Mouse (Mus musculus) forebrain, embryonic 12.5 days (tissue): Measurements from ENCODE around the gene Mast4. TPM values are rescaled to one million over a fixed set of nuclear protein-coding genes. Genes with fewer than 3 reads are reported as not detected.

Experiments used
- ATAC-seq: fragments of 200-750 bp; cut with Nextera tagmentation; 2 replicates; pipeline ENCODE4 v1.8.0; 2017; ENCODE audit warnings: moderate TSS enrichment; ENCODE audit not compliant: low FRiP score
- H3K27ac ChIP-seq: fragments of 300-500 bp; sonication (generic); 2 replicates; pipeline ENCODE4 v1.5.1; 2016; ENCODE audit warnings: mild to moderate bottlenecking
- H3K27me3 ChIP-seq: fragments of 300-500 bp; sonication (generic); 2 replicates; pipeline ENCODE4 v1.6.1; 2016; ENCODE audit warnings: mild to moderate bottlenecking
- H3K36me3 ChIP-seq: fragments of 300-500 bp; sonication (generic); replicated peaks from 2 replicates; pipeline ENCODE4 v1.6.1; 2016; ENCODE audit warnings: mild to moderate bottlenecking
- H3K4me1 ChIP-seq: fragments of 300-500 bp; sonication (generic); 2 replicates; pipeline ENCODE4 v1.6.1; 2016
- H3K4me2 ChIP-seq: fragments of 300-500 bp; sonication (generic); 2 replicates; pipeline ENCODE4 v1.6.1; 2016; ENCODE audit warnings: mild to moderate bottlenecking, moderate library complexity
- H3K4me3 ChIP-seq: fragments of 300-500 bp; sonication (generic); replicated peaks from 2 replicates; pipeline ENCODE4 v1.5.1; 2016; ENCODE audit warnings: mild to moderate bottlenecking
- H3K9ac ChIP-seq: fragments of 300-500 bp; sonication (generic); 2 replicates; pipeline ENCODE4 v1.6.1; 2016; ENCODE audit warnings: mild to moderate bottlenecking
- H3K9me3 ChIP-seq: fragments of 300-500 bp; sonication (generic); 2 replicates; pipeline ENCODE4 v1.6.1; 2016
- WGBS: fragments of 180-500 bp; shearing (Covaris S2); methylation state at CpG from one replicate; pipeline ENCODE4 v1.1.7; 2016; 5-methylcytosine and 5-hydroxymethylcytosine counted together
- polyA plus RNA-seq: library from polyadenylated mRNA; unstranded; fragments of >200 nt; fragmentation: Nextera tagmentation; extraction: Ambion mirVana; gene quantifications from 2 replicates; pipeline ENCODE4 v1.2.1, GENCODE M21; 2016

The Mast4 gene
- polyA plus RNA-seq, 1 experiment from 2014 or later = 21.5 TPM

DNA sequence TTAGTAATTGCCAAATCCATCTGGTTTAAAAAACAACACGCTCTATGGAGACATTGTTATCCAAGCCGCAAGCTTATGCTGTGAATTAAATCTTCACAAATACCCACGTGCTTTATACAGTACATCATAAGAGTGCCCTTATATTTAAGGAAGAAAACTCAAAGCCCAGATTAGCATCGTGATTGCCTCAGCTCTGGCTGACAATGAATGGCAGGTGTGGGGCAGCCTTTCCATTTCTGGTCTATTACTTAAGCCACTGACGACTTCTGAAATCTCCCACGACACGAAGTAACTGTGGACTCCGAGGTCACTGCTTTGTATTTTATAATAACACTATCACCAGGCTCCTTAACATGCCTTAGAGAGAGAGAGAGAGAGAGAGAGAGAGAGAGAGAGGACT is 182.4 kb downstream of the Mast4 start:
- 84% methylated on average over 8 of the region's 8 CpGs for WGBS
- H3K4me3 ChIP-seq = no peak overlapping the region
- H3K9ac ChIP-seq = no peak overlapping the region

DNA sequence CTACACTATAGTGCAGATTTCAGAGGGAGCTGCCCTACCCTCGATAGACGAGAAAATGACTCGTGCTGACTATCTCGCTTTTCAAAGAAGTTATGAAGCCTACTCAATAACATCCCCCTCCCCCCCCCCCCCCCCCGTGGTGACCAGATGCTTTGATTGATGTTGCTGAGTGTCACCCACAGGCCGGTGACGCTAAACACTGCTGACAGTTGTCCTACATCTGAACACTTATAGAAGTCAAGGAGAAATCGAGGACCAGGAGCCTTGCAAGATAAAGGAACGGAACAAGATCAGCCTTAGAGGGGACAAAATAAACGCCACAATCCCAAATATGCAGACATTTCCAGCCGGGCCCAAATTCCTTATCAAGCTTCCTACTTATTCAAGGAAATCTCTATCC is 183.1 kb downstream of the Mast4 start:
- no peak overlapping the region for H3K4me2 ChIP-seq
- 52% methylated on average over 11 of the region's 11 CpGs for WGBS
- H3K9me3 ChIP-seq = no peaks in the 10 kb centered on the region
- H3K27ac ChIP-seq = no peak overlapping the region
- no peaks in the 10 kb centered on the region for H3K27me3 ChIP-seq
- H3K4me1 ChIP-seq = peaks cover 13% of the 10 kb centered on the region
- no peak overlapping the region for H3K9ac ChIP-seq
- no peaks in the 10 kb centered on the region for H3K36me3 ChIP-seq
- H3K4me3 ChIP-seq = no peak overlapping the region
- ATAC-seq = no peak

More for the DNA sequence above, 182.4 kb downstream of the Mast4 start:
- Histone ChIP-seq H3K36me3 (no peaks in the 10 kb centered on the region), H3K9me3 (no peaks in the 10 kb centered on the region), H3K27me3 (no peaks in the 10 kb centered on the region), H3K4me1 (peaks cover 13% of the 10 kb centered on the region), H3K27ac (no peak overlapping the region), H3K4me2 (no peak overlapping the region)
- no peak for ATAC-seq

DNA sequence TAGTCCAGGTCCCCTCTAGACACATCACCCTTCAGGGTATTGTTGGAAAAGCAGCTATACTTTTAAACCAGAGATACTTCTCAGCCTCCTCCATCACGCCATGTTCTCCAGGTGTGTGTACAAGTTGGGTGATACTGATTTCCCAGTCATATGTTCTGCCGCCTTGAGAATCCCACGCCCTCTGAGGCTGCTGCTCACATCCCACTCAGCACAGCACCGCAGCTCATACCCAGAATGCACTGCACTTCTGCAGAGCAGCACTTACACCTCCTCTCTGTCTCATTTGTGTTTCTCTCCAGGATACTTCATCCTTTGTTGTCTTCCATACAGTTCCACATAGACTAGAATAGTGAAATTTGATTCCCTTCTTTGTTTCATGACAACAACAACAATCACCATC is 183.6 kb downstream of the Mast4 start:
- Histone ChIP-seq H3K27ac (no peak overlapping the region), H3K4me2 (no peak overlapping the region), H3K36me3 (no peaks in the 10 kb centered on the region), H3K4me1 (peaks cover 13% of the 10 kb centered on the region), H3K9me3 (no peaks in the 10 kb centered on the region), H3K27me3 (no peaks in the 10 kb centered on the region), H3K4me3 (no peak overlapping the region), H3K9ac (no peak overlapping the region)
- WGBS = 82% methylated on average over 4 of the region's 4 CpGs
- ATAC-seq = no peak

DNA sequence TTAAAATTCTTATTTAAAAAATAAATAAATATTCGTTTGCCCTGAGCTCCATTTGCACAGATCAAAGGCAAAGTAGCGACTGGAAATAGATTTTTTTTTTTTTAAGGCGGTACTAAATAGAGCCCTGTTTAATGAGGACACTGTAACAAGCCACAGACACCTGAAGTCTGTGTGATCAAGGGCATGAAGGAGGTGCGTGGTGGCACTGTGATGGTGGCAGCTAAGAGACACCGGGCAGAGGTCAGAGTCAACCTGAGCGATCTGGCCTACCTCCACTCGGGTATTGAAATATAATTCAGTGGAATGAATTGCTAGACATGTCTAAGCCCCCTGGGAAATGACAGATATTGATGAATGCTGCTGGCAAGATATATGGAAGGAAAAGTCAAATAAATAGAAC is 184.9 kb downstream of the Mast4 start:
- Histone ChIP-seq H3K4me2 (no peak overlapping the region), H3K4me3 (no peak overlapping the region), H3K9me3 (no peaks in the 10 kb centered on the region), H3K36me3 (no peaks in the 10 kb centered on the region), H3K4me1 (peaks cover 13% of the 10 kb centered on the region), H3K27me3 (no peaks in the 10 kb centered on the region), H3K27ac (no peak overlapping the region), H3K9ac (no peak overlapping the region)
- 89% methylated on average over 7 of the region's 7 CpGs for WGBS
- ATAC-seq = no peak

DNA sequence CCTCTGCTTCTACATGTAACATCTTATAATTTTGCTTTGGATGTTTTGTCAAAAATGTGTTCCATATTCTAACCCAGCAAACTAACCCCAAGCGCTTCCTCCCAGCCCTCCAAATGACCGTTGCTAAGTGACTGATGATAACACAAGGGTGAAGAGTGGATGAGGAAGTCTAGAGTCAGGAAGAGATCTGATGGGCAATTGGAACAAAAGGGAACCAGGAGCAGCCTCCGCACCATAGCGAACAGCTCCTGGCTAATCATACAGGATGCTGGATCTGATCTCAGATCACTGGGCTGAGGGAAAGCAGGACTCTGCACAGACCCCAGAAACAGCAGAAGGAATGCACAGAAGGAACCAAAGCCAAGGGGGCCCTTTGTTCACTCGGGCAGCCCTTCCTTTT is 190.0 kb downstream of the Mast4 start:
- Histone ChIP-seq H3K4me3 (no peak overlapping the region), H3K27ac (no peak overlapping the region), H3K9ac (no peak overlapping the region), H3K36me3 (no peaks in the 10 kb centered on the region), H3K27me3 (no peaks in the 10 kb centered on the region), H3K9me3 (no peaks in the 10 kb centered on the region), H3K4me2 (no peak overlapping the region), H3K4me1 (no peaks in the 10 kb centered on the region)
- ATAC-seq = no peak
- WGBS = 73% methylated on average over 5 of the region's 5 CpGs

DNA sequence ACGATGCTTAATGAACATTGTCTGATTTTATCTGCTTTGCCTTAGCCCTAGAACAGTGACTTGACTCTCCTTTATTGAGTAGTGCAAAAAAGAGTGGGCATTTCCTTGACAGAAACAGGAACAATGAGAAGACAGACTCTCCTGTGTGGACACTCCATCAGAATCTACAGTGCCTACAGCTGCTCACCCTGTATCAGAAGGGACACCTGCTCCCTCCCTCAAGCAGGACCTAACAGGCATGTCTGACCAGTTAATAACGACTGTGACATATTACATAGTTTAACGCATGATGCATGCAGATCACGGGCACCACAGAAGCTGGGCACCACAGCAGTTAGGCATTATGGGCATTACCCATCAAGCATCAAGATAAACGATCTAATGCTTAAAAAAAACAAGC is 193.0 kb downstream of the Mast4 start:
- H3K27ac ChIP-seq = no peak overlapping the region
- no peaks in the 10 kb centered on the region for H3K36me3 ChIP-seq
- H3K4me3 ChIP-seq = no peak overlapping the region
- no peaks in the 10 kb centered on the region for H3K4me1 ChIP-seq
- ATAC-seq = no peak
- no peak overlapping the region for H3K4me2 ChIP-seq
- H3K9ac ChIP-seq = no peak overlapping the region
- 87% methylated on average over 5 of the region's 5 CpGs for WGBS
- no peaks in the 10 kb centered on the region for H3K27me3 ChIP-seq
- H3K9me3 ChIP-seq = no peaks in the 10 kb centered on the region

DNA sequence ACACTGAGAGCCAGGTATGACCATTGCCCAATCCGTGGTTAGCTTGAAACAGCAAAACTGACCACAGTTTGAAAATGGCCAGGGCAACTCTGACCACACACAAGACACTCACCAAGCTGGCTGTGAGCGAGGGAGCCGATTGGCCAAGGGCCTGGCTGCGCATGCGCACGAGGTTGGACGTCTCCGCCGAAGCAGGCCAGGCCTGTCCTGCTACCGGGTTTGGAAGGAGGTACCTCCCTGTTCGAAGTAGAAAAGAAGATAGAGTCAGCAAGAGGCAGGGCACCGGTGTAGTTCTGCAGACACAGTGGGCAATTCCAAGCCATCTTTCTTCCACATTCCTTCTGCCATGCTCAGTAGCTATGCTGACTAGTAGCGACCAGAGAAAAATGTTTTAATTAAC is 194.2 kb downstream of the Mast4 start:
- H3K4me3 ChIP-seq = no peak overlapping the region
- H3K27me3 ChIP-seq = no peaks in the 10 kb centered on the region
- WGBS = 95% methylated on average over 13 of the region's 13 CpGs
- no peak overlapping the region for H3K4me2 ChIP-seq
- no peak for ATAC-seq
- no peaks in the 10 kb centered on the region for H3K9me3 ChIP-seq
- H3K36me3 ChIP-seq = no peaks in the 10 kb centered on the region
- H3K4me1 ChIP-seq = no peaks in the 10 kb centered on the region
- no peak overlapping the region for H3K27ac ChIP-seq
- no peak overlapping the region for H3K9ac ChIP-seq

DNA sequence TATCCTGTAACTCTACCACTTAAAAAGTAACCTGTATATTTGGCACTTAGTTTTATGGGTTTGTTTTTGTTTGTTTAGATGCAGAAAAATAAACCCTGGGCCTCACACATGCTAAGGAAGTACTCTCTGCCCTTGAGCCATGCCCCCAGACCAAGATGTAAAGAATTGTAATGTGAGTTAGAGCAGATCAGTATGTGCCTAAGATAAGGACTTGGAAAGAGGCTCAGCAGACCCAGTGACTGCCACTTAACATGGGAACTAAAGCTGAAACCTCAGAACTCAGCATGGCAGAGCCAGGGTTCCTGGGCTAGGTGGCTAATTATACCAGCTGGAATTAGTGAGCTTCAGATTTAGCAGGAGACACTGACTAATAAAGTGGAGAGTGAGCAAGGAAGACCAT is 196.0 kb downstream of the Mast4 start:
- Histone ChIP-seq H3K27me3 (no peaks in the 10 kb centered on the region), H3K9ac (no peak overlapping the region), H3K4me3 (no peak overlapping the region), H3K9me3 (no peaks in the 10 kb centered on the region), H3K4me2 (no peak overlapping the region), H3K27ac (no peak overlapping the region), H3K4me1 (no peaks in the 10 kb centered on the region), H3K36me3 (no peaks in the 10 kb centered on the region)
- no peak for ATAC-seq

DNA sequence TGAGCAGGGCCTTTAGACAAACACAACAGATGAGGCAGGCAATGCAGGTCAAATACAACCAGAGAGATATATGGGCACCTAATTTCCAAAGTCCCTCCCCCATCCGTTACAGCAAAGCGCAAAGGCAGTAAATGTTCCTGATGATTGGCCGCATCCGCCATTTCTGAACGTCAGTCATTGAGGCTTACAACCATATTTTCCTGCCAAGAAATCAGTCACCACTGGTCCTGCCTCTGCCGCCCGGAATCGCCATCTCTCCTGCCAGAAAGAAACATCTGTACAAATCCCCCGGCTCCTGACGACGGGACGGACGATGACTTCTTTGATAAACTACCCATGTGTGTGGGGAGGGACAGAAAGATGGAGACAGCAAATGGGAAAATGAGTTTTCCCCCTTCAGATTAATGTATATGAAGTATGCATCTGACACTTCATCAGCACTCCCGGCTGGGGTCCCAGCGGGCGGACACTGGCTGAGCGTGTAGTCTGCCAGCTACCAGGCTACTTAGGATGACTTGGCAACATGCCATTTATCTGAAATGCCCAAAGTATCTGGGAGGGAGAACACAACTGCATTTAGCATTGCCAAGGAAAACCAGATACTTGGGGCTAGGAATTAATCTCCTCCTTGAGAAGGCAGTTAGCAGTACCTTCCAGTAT is 198.9 kb downstream of the Mast4 start:
- Histone ChIP-seq H3K4me3 (no peak overlapping the region), H3K4me2 (no peak overlapping the region), H3K9me3 (no peaks in the 10 kb centered on the region), H3K4me1 (no peaks in the 10 kb centered on the region), H3K27ac (no peak overlapping the region), H3K36me3 (no peaks in the 10 kb centered on the region), H3K27me3 (no peaks in the 10 kb centered on the region), H3K9ac (no peak overlapping the region)
- ATAC-seq = no peak
- 95% methylated on average over 17 of the region's 17 CpGs for WGBS

DNA sequence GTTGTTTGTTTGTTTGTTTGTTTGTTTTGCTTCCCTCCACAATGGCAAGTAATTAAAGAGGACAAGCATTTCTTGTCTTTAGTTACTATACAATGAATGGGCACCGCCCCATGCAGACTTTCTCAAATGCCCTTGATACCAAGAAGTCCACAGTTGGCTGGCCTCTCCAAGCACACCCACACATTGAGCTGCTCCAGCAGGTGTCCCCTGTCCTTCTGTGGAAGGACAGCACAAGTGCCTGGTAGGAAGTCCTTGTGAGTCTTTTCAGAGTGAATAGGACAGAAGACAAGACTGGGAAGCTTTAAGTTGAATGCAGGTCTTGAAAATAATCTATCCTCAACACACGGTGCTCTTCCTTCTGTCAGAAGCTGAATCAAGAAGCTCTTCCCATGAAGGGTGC is 202.5 kb downstream of the Mast4 start:
- Histone ChIP-seq H3K9me3 (no peaks in the 10 kb centered on the region), H3K4me1 (peaks cover 8% of the 10 kb centered on the region; the same call in 1 of the 2 replicates), H3K36me3 (no peaks in the 10 kb centered on the region), H3K27ac (no peak overlapping the region), H3K4me3 (no peak overlapping the region), H3K27me3 (no peaks in the 10 kb centered on the region), H3K9ac (no peak overlapping the region), H3K4me2 (no peak overlapping the region)
- ATAC-seq = no peak
- WGBS = 95% methylated on average over 2 of the region's 2 CpGs

DNA sequence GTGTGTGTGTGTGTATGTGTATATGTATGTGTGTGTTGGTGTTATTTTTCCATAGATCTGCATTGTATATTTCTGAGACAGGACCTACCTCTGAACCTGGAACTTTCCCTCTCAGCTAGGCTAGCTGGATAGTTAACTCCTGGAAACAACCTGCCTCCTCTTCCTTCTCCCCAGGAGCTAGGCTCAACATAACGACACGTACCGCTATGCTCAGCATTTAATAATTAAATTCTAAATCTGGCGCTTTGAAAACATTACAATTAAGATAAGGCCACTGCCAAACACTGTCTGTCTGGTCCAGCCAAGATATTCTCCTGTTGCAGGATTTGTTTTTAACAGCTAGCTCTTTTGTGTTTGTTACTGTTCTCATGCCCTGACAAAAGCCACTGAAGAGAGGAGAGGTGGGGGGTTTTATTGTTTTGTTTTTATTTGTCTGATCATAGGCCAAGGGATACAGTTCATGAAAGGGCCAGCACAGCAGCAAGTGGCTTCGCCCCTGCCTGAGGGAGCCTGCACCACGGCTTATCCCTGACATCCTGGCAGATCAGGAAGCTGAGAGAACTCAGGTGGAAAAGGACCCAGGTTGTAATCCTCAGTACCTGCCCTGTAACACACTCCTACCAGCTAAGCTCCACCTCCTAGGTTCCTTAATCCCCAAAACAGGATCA is 205.0 kb downstream of the Mast4 start:
- no peak overlapping the region for H3K4me3 ChIP-seq
- peaks cover 3% of the 10 kb centered on the region; the same call in 1 of the 2 replicates for H3K27me3 ChIP-seq
- H3K4me2 ChIP-seq = no peak overlapping the region
- ATAC-seq = no peak
- no peaks in the 10 kb centered on the region for H3K9me3 ChIP-seq
- no peak overlapping the region for H3K27ac ChIP-seq
- no peak overlapping the region for H3K9ac ChIP-seq
- WGBS = 63% methylated on average over 6 of the region's 6 CpGs
- peaks cover 9% of the 10 kb centered on the region; the same call in 1 of the 2 replicates for H3K4me1 ChIP-seq
- no peaks in the 10 kb centered on the region for H3K36me3 ChIP-seq

DNA sequence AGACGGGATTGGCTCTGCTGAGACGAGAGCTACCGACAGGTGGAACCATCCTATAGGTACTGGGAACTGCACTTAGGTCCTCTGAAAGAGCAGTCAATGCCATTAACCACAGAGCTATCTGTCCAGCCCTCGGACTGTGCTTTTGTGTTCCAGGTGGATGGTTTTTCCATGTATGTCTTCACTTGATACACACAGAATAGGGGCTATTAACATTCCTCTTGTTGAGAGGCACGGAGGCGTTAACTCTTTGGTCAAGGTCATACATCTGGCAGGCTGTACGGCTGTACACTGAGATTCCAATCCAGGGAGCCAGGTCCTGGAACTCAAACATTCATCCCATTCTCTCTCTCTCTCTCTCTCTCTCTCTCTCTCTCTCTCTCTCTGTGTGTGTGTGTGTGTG is 205.6 kb downstream of the Mast4 start:
- H3K9me3 ChIP-seq = no peaks in the 10 kb centered on the region
- peaks cover 9% of the 10 kb centered on the region; the same call in 1 of the 2 replicates for H3K4me1 ChIP-seq
- no peak overlapping the region for H3K4me3 ChIP-seq
- no peak overlapping the region for H3K4me2 ChIP-seq
- no peak overlapping the region for H3K27ac ChIP-seq
- H3K9ac ChIP-seq = no peak overlapping the region
- 67% methylated on average over 7 of the region's 7 CpGs for WGBS
- peaks cover 3% of the 10 kb centered on the region; the same call in 1 of the 2 replicates for H3K27me3 ChIP-seq
- ATAC-seq = 0 out of 2 replicates have a peak, but pooled peaks have one; percentile 17
- H3K36me3 ChIP-seq = no peaks in the 10 kb centered on the region

DNA sequence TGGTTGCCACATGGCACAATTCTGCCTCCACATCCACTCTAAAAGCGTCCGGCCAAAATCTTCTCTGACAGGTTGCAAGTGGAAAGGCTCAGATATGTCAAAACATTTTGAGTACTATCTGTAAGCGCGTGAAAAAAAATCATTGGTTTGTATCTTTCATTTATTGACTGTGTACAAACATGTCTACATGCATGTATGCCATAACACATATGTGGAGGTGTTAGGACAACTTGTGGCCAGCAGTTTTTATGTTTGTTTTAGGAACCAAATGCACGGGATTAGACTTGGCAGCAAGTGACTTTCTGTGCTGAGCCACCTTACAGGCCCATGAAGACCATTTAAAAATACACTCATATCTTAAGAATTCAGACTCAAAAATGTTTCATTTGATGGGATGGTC is 206.7 kb downstream of the Mast4 start:
- Histone ChIP-seq H3K4me1 (peaks cover 9% of the 10 kb centered on the region; the same call in 1 of the 2 replicates), H3K9me3 (no peaks in the 10 kb centered on the region), H3K36me3 (no peaks in the 10 kb centered on the region), H3K4me2 (no peak overlapping the region), H3K9ac (no peak overlapping the region), H3K27me3 (peaks cover 3% of the 10 kb centered on the region; the same call in 1 of the 2 replicates), H3K27ac (no peak overlapping the region), H3K4me3 (no peak overlapping the region)
- 85% methylated on average over 5 of the region's 5 CpGs for WGBS
- no peak for ATAC-seq
